ENCODE assay signal across 9 mouse cellular contexts in genomic region chr14:121405120-121405519, GRCm38 (mm10). TPM values are rescaled to one million over a fixed set of nuclear protein-coding genes. Genes with fewer than 3 reads are reported as not detected.
DNase-seq lines count a peak whose midpoint lies in the region; ATAC-seq lines count a peak whose summit lies in the region.
"Had no signal": no experiment of that assay in that cellular context is flagged by ENCODE, and none has a peak within 500 bp of the region (broad histone marks: within the 10 kb centered on the region; RNA-seq: fewer than 3 reads in every experiment).

No protein-coding gene starts in this region.

- intact Hi-C loops in gastrocnemius, postnatal 36 days (cut with DNase I): no loop called here

- H3K27ac ChIP-seq in hindbrain, embryonic 14.5 days: no peak overlapping the region

- ATAC-seq in hindbrain, embryonic 14.5 days (ENCODE audit: low FRiP score): peak; percentile 72; the same call in 1 of the 2 replicates
- ATAC-seq in megakaryocyte progenitor cell, adult 5-6 weeks (replicated peaks; ENCODE audit: poor library complexity): peak; percentile 71

- DNase-seq in embryo, embryonic 11 days: peak; percentile 65
- no peak for DNase-seq in embryo, embryonic 10 days (ENCODE audit: low spot score)
- peak; percentile 12 for DNase-seq in Muller cell, postnatal 12 days (ENCODE audit: inconsistent ontology term)
- DNase-seq in hindbrain, embryonic 14.5 days (ENCODE audit: low spot score): peak; percentile 51
- peak; percentile 13 to 36 for DNase-seq in thymus, adult 18-20 months
- no peak for DNase-seq in gastrocnemius, postnatal 36 days
- no peak for DNase-seq in gastrocnemius, postnatal 10 days

- peak overlapping the region; percentile 18 for H3K4me3 ChIP-seq in hindbrain, embryonic 14.5 days (replicated peaks; ENCODE audit: low read length)
- H3K4me3 ChIP-seq: erythroblast, embryonic 14.5 days had no signal

- no peaks in the 10 kb centered on the region for H3K27me3 ChIP-seq in hindbrain, embryonic 14.5 days (ENCODE audit: control insufficient read depth, insufficient read depth, low read length)

- no peaks in the 10 kb centered on the region for H3K4me1 ChIP-seq in hindbrain, embryonic 14.5 days (replicated peaks; ENCODE audit: control insufficient read depth, insufficient read depth, low read length)

- peak overlapping the region; percentile 46 for H3K4me2 ChIP-seq in hindbrain, embryonic 14.5 days (replicated peaks)

- no peaks in the 10 kb centered on the region for H3K9me3 ChIP-seq in hindbrain, embryonic 14.5 days (ENCODE audit: control insufficient read depth, low read length)

- no peak overlapping the region for H3K9ac ChIP-seq in hindbrain, embryonic 14.5 days

- WGBS in hindbrain, embryonic 14.5 days: 27% methylated on average over 13 of the region's 13 CpGs

- H3K36me3 ChIP-seq in hindbrain, embryonic 14.5 days (replicated peaks; ENCODE audit: control insufficient read depth, insufficient read depth): no peaks in the 10 kb centered on the region

RNA-seq across cellular contexts. Expression of gene Stk24, which starts 25.3 kb away (rescaled TPM):
- polyA plus RNA-seq in hindbrain, embryonic 14.5 days (2014; fragmentation: Nextera tagmentation; extraction: Ambion mirVana): 22.5 and 23.1 TPM in 2 replicates
- 97.1 and 100 TPM in 2 replicates for total RNA-seq in megakaryocyte progenitor cell, adult 5-6 weeks (2015)
- total RNA-seq in megakaryocyte progenitor cell, adult 5-6 weeks (2017): 73.4 and 76.7 TPM in 2 replicates
- total RNA-seq in gastrocnemius, postnatal 36 days (2021): 10 to 100 TPM; 26.1 to 28.9 TPM
- 10 to 100 TPM; 37.6 to 39.7 TPM for total RNA-seq in gastrocnemius, postnatal 10 days (2021)

Comparison
In these comparisons a context has a peak if more than half of its experiments do, and no peak if none do; other contexts are left out.
1. DNase-seq: peak in embryo, embryonic 11 days (single experiment), Muller cell, postnatal 12 days (single experiment), hindbrain, embryonic 14.5 days (single experiment) and thymus, adult 18-20 months (2 of 2); none in embryo, embryonic 10 days (single experiment), gastrocnemius, postnatal 36 days (0 of 2) and gastrocnemius, postnatal 10 days (single experiment).